Mouse (Mus musculus) limb, embryonic 10.5 days (tissue): ENCODE measurements around the gene Eri2. TPM values are rescaled to one million over a fixed set of nuclear protein-coding genes. Genes with fewer than 3 reads are reported as not detected.

Source experiments
- DNase-seq: peaks from one replicate; pipeline ENCODE4 v3.0.0-alpha.2; 2017; ENCODE audit warnings: low spot score
- H3K27ac ChIP-seq: fragments of 300-500 bp; sonication (generic); 2 replicates; pipeline ENCODE4 v1.5.1; 2016; ENCODE audit warnings: mild to moderate bottlenecking
- H3K27me3 ChIP-seq: fragments of 300-500 bp; sonication (generic); 2 replicates; pipeline ENCODE4 v1.6.1; 2016; ENCODE audit warnings: low read depth, mild to moderate bottlenecking; ENCODE audit not compliant: poor library complexity, severe bottlenecking
- H3K36me3 ChIP-seq: fragments of 300-500 bp; sonication (generic); 2 replicates; pipeline ENCODE4 v1.6.1; 2016; ENCODE audit warnings: mild to moderate bottlenecking, moderate library complexity
- H3K4me1 ChIP-seq: fragments of 300-500 bp; sonication (generic); 2 replicates; pipeline ENCODE4 v1.6.1; 2016
- H3K4me3 ChIP-seq: fragments of 300-500 bp; sonication (generic); 2 replicates; pipeline ENCODE4 v1.5.1; 2016; ENCODE audit warnings: mild to moderate bottlenecking, moderate library complexity
- H3K9me3 ChIP-seq: fragments of 300-500 bp; sonication (generic); replicated peaks from 2 replicates; pipeline ENCODE4 v1.6.1; 2016; ENCODE audit warnings: mild to moderate bottlenecking
- WGBS: fragments of 180-500 bp; shearing (Covaris S2); methylation state at CpG from one replicate; pipeline ENCODE4 v1.1.7; 2016; 5-methylcytosine and 5-hydroxymethylcytosine counted together
- polyA plus RNA-seq: library from polyadenylated mRNA; unstranded; fragments of >200 nt; fragmentation: Nextera tagmentation; extraction: Ambion mirVana; gene quantifications from 2 replicates; pipeline ENCODE4 v1.2.1, GENCODE M21; 2016

Eri2 gene
- 25.9 and 27.3 TPM in 2 replicates for polyA plus RNA-seq

DNA sequence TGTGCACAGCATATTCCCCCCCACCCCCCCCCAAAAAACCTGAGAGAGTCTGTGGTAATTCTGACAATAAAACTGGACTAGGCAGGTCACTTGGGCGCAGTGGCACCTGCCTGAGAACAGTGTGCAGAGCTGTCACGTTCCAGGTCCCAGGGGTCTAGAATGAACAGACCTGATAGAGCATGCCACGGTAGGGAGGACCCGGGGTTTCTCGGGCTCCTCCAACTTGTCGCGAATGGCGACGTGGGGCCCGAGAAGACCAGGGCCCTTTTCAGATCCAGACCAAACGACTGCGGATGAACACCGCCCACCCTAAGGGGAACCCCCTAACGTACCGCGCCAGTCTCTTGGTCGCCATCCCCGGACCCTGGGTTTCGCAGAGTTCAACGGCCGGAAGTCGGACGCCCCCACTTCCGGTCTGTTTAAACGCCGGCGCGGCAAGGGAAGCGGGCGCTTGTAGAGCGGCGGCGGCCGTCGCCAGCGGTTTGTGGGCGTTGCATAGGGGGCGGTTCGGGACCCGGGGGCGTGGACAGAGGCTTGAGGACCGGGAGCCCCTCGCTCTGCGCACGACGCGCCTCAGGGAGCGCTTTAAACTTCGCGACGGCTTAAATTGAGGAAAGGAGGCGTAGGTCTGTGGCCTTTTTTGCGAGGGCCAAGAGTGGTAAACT, at the start of gene Eri2, which contains the start of gene Rexo5:
Gene Eri2, minus strand, starts transcription at position 473 of the 665 bp plus-strand sequence.
Gene Rexo5, plus strand, starts transcription at position 421 of the 665 bp plus-strand sequence.
- WGBS: under 1% methylated on average over 53 of the region's 53 CpGs
- Histone ChIP-seq H3K27ac (peak within 1 kb of the TSS; percentile 93), H3K4me3 (peak within 1 kb of the TSS; percentile 78), H3K36me3 (peaks cover 34% of the 10 kb centered on the region), H3K27me3 (no peaks in the 10 kb centered on the region), H3K4me1 (peaks cover 12% of the 10 kb centered on the region), H3K9me3 (no peaks in the 10 kb centered on the region)
- DNase-seq: peak; percentile 95

DNA sequence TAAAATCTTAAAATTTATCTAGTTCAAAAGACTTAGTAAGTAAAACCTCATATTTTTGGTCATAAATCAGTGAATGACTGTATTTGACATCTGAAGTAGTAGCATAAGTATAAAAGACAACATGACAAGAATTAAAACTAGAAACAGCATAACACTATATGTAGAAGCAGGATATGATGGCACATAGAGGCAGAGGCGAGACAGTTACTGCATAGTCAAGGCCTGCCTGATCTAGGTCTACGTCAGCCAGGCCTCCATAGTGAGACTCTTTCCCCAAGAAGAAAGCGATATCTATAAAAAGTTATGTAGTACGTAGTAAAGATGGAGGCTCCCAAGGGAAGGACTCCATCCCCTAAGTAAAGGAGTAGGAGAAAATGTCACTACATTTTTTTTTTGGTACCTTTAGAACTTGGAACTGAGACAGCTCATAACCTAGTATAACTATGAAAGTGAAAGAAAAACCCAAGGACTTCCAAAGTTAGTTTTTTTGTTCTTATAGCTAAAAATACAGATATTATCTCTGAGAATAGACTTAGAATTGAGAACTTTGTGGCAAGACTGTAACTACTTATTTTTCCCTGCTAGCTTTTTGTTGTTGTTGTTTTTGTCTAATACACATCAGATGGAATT, 48.1 kb upstream of the Eri2 start:
- Histone ChIP-seq H3K36me3 (peaks cover 35% of the 10 kb centered on the region), H3K27me3 (no peaks in the 10 kb centered on the region), H3K4me1 (no peaks in the 10 kb centered on the region), H3K27ac (no peak overlapping the region), H3K4me3 (no peak overlapping the region), H3K9me3 (no peaks in the 10 kb centered on the region)
- 95% methylated on average over 4 of the region's 4 CpGs for WGBS
- DNase-seq: no peak

DNA sequence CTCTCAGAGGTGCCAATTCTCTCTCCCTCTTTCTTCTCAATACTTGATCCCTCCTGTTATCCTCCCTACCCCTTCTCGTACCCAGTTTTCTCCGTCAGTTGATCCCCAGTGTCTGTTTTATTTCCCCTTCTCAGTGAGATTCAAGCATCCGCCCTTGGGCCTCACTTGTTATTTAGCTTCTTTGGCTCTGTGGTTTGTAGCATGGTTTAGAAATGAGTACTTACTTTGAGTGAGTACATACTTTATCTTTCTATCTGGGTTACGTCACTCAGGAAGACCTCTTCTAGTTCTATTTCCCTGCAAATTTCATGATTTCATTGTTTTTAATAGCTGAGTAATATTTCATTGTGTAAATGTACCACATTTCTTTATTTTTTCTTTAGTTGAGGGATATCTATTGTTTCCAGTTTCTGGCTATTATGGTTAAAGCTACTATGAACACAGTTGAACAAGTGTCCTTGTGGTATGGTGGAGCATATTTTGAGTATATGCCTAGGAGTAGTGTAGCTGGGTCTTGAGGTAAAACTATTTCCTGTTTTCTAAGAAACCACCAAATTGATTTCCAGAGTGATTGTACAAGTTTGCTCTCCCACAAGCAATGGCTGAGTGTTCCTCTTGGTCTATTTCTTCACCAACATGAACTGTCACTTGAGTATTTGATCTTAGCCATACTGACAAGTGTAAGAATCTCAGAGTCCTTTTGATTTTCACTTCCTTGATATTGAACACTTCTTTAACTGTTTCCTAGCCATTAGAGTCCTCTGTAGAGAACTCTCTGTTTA, 42.3 kb upstream of the Eri2 start:
- no peak for DNase-seq
- no peak overlapping the region for H3K27ac ChIP-seq
- H3K36me3 ChIP-seq: peaks cover 44% of the 10 kb centered on the region
- H3K9me3 ChIP-seq: no peaks in the 10 kb centered on the region
- no peaks in the 10 kb centered on the region for H3K4me1 ChIP-seq
- WGBS: 95% methylated on average over 4 of the region's 4 CpGs
- no peak overlapping the region for H3K4me3 ChIP-seq
- no peaks in the 10 kb centered on the region for H3K27me3 ChIP-seq

DNA sequence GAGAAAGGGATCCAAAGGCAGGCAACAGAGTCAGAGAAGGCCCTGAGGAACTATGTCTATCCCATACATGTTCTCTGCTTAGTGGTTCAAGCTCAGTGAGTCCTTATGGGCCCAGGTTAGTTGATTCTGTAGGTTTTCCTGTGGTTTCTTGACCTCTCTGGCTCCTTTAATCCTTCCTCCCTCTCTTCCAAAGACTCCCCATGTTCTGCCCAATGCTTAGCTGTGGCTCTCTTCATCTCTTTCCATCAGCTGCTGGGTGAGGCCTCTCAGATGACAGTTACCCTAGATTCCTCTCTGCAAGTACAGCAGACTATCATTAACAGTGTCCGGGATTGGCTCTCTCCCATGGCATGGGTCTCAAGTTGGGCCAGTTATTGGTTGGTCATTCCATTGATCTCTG, 41.5 kb upstream of the Eri2 start:
- no peaks in the 10 kb centered on the region for H3K9me3 ChIP-seq
- DNase-seq: no peak
- no peak overlapping the region for H3K4me3 ChIP-seq
- 100% methylated on average over 1 of the region's 1 CpGs for WGBS
- no peaks in the 10 kb centered on the region for H3K4me1 ChIP-seq
- H3K36me3 ChIP-seq: peaks cover 46% of the 10 kb centered on the region
- no peak overlapping the region for H3K27ac ChIP-seq
- no peaks in the 10 kb centered on the region for H3K27me3 ChIP-seq

DNA sequence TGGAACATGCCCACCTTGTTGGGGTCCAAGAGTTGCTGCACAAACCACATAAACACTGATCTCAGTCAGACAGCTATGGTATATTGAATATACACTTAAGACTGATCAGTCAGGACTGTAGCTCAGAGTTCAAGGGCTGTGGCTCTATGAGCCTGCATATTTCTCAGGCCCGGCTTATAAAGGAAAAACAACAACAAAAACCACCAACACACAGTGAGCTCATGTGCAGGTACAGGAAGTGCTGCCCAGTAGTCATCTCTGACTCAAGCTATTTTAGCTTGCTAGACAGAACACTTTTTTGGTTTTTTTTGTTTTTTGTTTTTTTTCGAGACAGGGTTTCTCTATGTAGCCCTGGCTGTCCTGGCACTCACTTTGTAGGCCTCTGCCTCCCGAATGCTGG, 14.9 kb upstream of the Eri2 start:
- peaks cover 83% of the 10 kb centered on the region for H3K36me3 ChIP-seq
- no peaks in the 10 kb centered on the region for H3K9me3 ChIP-seq
- no peaks in the 10 kb centered on the region for H3K4me1 ChIP-seq
- no peak overlapping the region for H3K27ac ChIP-seq
- DNase-seq: no peak
- H3K4me3 ChIP-seq: no peak overlapping the region
- no peaks in the 10 kb centered on the region for H3K27me3 ChIP-seq
- 96% methylated on average over 3 of the region's 3 CpGs for WGBS

DNA sequence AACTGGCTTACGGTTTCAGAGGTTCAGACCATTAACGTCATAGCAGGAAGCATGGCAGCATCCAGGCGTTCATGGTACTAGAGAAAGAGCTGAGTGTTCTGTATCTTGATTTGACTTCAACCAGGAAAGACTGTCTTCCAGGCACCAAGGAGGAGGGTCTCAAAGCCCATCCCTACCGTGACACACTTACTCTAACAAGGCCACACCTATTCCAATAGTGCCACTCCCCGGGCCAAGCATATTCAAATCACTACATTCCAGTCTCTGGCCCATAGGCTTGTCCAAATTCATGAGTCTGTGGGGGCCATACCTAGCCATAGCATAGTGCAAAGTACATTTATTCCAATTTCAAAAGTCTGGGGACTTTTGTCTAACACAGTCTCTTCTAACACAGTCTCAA, 13.5 kb upstream of the Eri2 start:
- 92% methylated on average over 5 of the region's 5 CpGs for WGBS
- Histone ChIP-seq H3K9me3 (no peaks in the 10 kb centered on the region), H3K4me1 (no peaks in the 10 kb centered on the region), H3K27ac (no peak overlapping the region), H3K27me3 (no peaks in the 10 kb centered on the region), H3K4me3 (no peak overlapping the region), H3K36me3 (peaks cover 77% of the 10 kb centered on the region)
- no peak for DNase-seq

DNA sequence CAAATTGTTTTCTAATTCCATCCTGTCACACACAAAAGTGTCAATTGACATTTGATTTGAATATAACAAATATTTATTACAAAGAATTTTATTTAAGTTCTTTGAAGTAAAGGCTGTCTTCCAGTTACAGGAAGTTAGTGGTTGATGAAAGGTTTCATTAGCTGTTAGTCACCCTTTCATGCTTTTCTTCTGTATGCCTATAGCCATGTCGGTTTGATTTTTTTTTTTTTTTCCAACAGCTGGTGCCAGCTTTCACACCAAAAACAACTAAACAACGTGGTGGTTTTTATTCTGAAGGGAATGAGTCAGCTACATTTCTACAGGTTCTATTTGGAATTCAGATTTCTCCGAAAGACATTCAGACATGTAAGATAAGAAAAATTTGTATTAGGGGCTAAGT, 7.1 kb upstream of the Eri2 start:
- no peak overlapping the region for H3K4me3 ChIP-seq
- DNase-seq: no peak
- no peaks in the 10 kb centered on the region for H3K4me1 ChIP-seq
- H3K9me3 ChIP-seq: no peaks in the 10 kb centered on the region
- H3K27me3 ChIP-seq: no peaks in the 10 kb centered on the region
- peaks cover 41% of the 10 kb centered on the region for H3K36me3 ChIP-seq
- no peak overlapping the region for H3K27ac ChIP-seq
- WGBS: 85% methylated on average over 3 of the region's 3 CpGs

DNA sequence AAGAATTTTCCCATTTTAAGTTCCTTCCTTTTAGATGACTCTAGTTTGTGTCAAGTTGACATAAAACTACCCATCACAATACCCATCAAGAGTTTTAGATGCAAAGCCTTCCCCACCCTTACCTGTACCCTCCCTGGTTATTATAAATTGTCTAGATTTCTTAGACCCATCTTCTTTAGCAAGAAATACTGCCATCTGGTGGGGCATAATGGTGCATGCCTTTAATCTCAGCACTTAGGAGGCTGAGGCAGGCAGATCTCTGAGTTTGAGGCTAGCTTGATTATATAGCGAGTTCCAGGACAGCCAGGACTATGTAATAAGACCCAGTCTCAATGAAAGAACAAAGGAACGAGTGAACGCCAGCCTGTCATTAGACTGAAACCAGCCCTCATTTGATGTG, 6.6 kb upstream of the Eri2 start:
- Histone ChIP-seq H3K4me3 (no peak overlapping the region), H3K9me3 (no peaks in the 10 kb centered on the region), H3K27ac (no peak overlapping the region), H3K36me3 (peaks cover 36% of the 10 kb centered on the region), H3K27me3 (no peaks in the 10 kb centered on the region), H3K4me1 (no peaks in the 10 kb centered on the region)
- DNase-seq: no peak
- 89% methylated on average over 3 of the region's 3 CpGs for WGBS

DNA sequence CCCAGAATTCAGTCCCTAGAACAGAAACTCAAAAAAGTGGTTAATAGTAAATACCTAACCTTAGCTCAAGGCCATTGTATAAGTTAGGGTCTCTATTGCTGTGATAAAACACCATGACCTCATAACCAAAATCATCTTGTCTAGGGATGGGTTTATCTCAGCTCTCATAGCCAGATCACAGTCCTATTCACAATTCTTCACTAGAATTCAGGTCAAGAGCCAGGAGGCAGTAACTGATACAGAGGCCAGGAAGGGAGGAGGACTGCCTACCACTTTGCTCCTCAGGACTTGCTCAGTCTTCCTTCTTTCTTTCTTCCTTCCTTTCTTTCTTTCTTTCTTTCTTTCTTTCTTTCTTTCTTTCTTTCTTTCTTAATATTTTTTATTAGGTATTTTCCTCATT, 1.5 kb upstream of the Eri2 start:
- Histone ChIP-seq H3K36me3 (peaks cover 29% of the 10 kb centered on the region), H3K27ac (no peak overlapping the region), H3K27me3 (no peaks in the 10 kb centered on the region), H3K4me1 (peaks cover 12% of the 10 kb centered on the region), H3K4me3 (peak overlapping the region; percentile 78), H3K9me3 (no peaks in the 10 kb centered on the region)
- DNase-seq: no peak

DNA sequence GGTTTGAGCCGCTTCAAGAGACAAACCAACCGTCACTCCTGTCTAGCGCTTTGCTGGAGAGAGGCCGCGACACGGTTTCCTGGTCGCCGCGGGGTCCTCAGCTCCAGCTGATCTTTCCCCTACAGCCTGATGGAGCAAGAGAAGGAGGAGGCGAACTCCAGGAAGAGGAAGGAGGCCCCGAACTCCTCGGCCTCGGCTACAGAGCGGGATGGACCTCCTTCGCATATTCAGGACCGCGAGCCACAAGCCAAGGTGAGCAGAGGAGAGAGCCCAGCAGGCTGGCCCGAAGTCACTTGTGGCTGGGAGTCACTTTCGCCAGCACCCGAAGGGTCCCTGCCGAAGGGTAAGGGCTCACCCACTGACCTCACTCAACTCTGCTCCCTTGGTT, 387 bp upstream of the Eri2 start:
- WGBS: under 1% methylated on average over 21 of the region's 21 CpGs
- DNase-seq: no peak
- H3K27ac ChIP-seq: peak overlapping the region; percentile 93
- H3K27me3 ChIP-seq: no peaks in the 10 kb centered on the region
- peak overlapping the region; percentile 78 for H3K4me3 ChIP-seq
- H3K36me3 ChIP-seq: peaks cover 29% of the 10 kb centered on the region
- peaks cover 12% of the 10 kb centered on the region for H3K4me1 ChIP-seq
- no peaks in the 10 kb centered on the region for H3K9me3 ChIP-seq

DNA sequence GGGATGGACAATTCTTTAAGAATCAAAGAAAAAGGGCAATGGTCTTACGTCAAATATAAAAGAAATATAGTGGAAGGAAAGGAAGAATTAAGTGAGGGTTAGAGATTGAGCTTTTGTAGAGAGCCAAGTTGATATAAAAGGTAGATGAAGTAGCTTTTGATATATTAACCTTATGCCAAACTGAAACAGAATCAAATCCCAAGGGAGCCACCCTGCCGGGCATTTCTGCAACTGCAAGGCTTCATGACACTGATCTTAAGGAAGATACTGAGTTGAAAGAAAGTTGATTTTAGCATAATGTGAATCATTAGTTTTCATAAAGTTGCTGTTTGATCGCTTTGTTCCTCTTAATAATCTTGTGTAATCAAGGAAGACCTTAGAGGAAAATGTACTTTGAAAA, 4.8 kb downstream of the Eri2 start:
- Histone ChIP-seq H3K36me3 (peaks cover 78% of the 10 kb centered on the region), H3K27ac (no peak overlapping the region), H3K4me3 (no peak overlapping the region), H3K9me3 (no peaks in the 10 kb centered on the region), H3K4me1 (peaks cover 5% of the 10 kb centered on the region; the same call in 1 of the 2 replicates), H3K27me3 (no peaks in the 10 kb centered on the region)
- no peak for DNase-seq
- 92% methylated on average over 3 of the region's 3 CpGs for WGBS

DNA sequence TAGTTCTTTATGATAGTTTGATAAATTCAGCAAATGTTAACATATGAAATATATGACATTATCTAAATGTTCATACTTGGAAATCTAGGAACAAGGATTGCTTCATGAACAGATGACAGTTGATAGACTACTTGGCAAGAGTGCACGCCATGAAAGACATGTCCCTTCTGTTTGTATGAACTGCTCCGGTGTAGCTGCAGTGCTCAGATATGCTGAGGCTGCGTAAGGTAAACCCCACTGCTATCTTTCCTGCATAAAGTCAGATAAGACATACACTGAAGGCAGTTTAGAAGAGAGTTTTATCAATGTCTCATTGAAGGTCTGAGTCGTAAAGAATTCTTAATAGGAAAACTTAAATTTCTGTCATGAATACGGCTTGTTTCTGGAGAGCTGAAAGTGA, 8.9 kb downstream of the Eri2 start:
- DNase-seq: no peak
- Histone ChIP-seq H3K9me3 (no peaks in the 10 kb centered on the region), H3K4me1 (no peaks in the 10 kb centered on the region), H3K36me3 (peaks cover 75% of the 10 kb centered on the region), H3K27ac (no peak overlapping the region), H3K27me3 (no peaks in the 10 kb centered on the region), H3K4me3 (no peak overlapping the region)
- 97% methylated on average over 5 of the region's 5 CpGs for WGBS

DNA sequence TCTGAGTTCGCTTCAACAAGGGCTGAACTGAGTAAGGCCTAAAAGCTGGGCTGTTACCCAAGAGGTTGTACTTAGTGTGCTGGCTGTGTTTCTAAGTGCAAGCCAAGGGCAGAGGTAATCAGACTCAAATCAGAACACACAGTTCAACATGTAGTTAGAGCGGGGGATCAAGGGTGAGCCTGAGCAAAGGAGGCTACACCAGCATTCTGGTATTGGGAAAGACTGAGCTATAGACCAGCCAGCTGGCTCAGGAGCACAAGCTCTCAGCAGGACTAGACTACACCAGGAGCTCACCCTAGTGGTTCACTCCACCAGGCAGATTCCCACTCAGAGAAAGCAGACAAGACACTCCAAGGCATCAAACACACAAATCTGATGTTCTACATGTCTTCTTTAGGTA, 10.4 kb downstream of the Eri2 start:
- no peaks in the 10 kb centered on the region for H3K9me3 ChIP-seq
- peaks cover 61% of the 10 kb centered on the region for H3K36me3 ChIP-seq
- no peak for DNase-seq
- no peak overlapping the region for H3K4me3 ChIP-seq
- no peaks in the 10 kb centered on the region for H3K4me1 ChIP-seq
- H3K27me3 ChIP-seq: no peaks in the 10 kb centered on the region
- 91% methylated on average over 2 of the region's 2 CpGs for WGBS
- no peak overlapping the region for H3K27ac ChIP-seq
